Mouse (Mus musculus) urinary bladder, adult 18-20 months (tissue): ENCODE data around the gene Rubcnl.

Experiments
- DNase-seq, 2 experiments: peaks; one replicate each; pipeline ENCODE4 v3.0.0; 2022; ENCODE audit warnings: low spot score in 2 of 2, mixed read lengths in 2 of 2

The Rubcnl gene

DNA sequence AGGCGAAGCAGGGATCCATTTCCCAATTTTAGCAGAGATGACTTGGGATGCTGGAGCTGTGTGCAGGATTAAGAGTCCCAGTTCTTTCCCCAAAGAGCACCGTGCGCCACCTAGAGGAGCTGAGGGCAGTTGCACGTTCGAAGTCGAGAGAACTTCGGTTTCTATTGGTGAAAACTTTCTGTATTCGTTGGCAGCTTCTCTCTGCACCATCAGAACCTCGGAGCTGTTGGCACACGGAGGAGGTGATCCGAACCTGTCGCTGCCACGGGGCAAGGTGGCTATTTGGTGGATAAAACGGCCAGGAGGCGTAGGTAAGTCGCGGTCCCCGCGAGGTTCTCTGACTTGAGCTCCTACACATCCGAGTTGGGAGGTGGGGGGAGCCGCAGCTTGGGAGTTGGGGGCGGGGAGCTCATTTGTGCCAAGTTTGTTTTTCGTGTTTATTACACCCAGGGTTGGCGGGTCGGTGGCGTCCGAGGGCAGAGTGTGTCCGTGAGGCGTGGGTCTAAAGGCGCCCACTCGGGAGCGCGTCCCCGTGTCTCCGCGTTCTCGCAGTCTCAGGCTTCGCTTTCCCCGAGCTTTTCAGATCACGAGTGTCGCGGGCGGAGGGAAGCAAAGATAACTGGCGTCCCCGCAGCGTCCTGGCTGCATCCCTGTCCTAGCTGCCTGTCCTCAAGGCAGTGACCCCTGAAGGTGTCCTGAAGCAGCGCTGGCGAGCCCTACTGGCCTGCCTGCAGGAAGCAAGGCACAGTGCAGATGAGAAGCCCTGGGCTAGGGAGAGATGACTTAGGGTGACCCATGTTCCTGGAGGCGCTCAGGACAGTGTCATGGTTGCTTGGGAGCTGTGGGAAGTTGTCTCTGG, at the start of gene Rubcnl:
TSS of gene Rubcnl (plus strand) at position 172 of the 859 bp plus-strand sequence.
- peak; percentile 55 to 62 for DNase-seq

DNA sequence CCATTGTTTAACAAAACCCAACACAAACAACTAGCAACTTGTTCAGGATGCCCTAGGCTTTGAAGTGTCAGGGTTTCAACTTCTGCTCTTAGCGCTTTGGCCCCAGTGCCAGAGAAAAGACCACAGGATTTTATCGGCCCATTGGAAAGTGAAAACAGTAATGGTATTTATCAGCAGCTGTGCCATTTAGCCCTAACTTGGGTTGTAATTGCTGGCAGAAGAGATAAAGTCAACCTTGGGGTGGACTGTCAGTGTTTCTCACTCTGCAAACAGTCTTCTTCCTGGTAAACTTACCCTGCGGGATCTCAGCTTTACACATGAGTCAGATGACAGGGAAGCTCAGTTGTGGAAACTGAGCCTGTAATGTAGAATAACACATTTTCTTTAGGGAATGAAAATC, 43.6 kb upstream of the Rubcnl start:
- no peak for DNase-seq

DNA sequence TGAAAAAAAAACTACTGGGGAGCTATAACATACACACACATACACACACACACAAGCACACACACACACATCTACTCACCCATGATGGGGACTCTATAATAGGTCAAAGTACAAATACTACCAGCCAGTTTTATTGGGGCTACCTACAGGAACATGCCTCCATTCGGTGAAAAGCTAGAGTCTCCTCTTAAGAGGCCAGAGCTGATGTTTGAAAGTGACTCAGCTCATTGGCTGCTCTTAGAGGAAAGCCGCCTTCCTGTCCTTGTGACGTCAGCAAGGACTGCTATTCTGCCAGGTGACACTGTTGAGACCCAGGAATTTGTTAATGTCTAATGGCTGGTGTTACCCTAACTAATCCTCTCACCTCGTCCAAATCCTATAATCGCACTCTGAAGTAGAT, 43.1 kb upstream of the Rubcnl start:
- DNase-seq = no peak

DNA sequence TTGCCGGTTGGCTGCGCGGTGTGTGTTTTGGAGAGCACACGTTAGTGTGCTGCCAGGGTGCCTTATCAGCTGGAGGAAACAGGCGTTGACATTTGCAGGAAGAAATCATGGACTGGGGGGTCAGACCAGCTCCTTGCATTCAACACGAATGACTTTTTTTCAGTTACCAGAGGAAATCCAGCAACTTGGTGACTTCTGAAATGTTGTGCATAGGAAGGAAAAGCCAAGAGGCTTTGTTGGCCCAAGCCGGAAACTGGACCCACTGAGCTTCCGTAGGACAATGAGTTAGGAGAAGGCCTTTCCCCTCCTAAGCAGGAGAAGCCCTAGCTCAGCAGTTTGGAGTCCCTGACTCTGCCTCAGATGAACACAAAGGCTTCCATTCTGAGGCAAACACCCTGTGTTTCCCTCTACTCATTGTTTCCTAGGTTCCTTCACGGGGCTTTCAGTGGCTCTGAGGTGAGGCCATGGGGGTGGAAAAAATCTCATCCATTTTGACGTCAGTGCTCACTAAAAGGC, 41.6 kb upstream of the Rubcnl start:
- no peak for DNase-seq

DNA sequence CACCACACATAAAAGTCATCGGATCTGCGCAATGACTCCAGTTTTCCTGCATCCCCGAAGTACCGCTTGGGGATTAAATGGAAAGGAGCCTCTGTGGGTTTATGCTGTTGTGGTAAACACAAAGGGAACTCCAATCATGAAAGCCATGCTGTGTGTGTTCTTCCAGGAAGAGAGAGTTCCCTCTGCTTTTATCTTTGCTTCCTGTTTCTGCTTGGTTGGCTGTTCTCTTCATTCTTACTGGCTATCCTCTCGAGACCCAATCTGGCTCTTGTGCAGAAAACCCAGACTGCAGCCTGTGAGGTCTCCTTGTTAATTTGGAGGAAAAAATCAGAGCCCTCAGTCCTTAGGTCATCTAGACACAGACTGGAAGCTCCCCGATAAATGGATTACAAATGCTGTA, 38.9 kb upstream of the Rubcnl start:
- no peak for DNase-seq

DNA sequence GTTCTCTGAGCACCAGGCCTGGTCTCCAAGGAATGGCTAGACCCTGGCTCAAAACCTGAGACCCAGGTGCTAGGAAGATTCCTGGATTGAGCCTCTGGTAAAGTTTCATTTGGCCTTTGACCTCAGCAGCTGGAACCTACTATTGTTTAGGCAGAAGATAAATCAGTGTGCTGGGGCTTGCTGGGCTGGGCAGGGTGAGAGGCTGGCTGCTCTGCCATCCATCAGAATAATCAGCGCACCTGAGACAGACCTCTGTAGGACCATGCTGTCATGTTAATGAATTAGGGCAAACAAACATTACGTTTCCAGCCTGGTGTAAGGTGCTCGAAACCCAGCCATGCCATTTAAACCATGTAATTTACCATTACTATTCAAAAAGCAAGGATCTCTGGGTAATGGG, 34.8 kb upstream of the Rubcnl start:
- no peak for DNase-seq

DNA sequence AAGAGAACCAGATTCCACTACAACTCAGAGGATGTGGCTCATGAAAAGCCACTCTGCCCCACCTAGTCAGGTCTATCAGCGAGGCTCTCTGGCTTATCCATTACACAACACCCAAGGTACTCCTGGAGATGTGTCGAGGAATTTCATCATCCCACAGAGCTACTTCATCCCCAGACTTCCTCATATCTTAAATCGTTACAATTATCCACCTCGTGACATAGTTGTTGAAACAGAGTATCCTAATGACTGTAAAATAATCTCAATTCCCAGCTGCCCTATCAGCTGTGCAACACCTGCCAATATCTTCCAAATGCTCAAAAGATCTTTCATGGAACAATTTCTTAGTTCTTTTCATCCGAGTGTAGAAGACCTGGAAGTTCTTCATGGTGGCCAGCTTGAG, 32.7 kb upstream of the Rubcnl start:
- DNase-seq = no peak

DNA sequence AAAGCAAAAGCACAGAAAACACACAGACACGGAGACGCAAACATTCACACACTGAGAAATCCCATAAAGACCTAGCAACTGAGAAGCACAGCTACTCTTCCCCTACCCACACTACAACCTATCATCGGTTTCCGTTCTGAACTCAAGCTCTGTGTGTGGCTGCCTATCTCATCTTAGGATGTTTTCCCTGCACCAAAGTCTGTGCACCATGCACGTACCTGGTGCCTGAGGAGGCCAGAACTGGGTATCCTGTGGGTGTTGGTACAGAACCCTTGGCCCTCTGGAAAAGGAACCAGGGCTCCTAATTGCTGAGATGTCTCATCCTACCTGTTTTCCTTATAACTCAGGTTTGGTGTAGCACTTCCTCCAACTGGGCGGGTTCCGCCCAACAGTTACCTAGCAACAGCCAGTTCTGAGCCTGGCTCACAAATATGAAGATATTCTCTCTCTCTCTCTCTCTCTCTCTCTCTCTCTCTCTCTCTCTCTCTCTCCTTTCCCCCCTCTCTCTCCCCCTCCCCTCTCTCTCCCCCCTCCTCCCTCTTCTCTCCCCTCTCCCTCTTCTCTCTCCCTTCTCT, 30.9 kb upstream of the Rubcnl start:
- DNase-seq = no peak

DNA sequence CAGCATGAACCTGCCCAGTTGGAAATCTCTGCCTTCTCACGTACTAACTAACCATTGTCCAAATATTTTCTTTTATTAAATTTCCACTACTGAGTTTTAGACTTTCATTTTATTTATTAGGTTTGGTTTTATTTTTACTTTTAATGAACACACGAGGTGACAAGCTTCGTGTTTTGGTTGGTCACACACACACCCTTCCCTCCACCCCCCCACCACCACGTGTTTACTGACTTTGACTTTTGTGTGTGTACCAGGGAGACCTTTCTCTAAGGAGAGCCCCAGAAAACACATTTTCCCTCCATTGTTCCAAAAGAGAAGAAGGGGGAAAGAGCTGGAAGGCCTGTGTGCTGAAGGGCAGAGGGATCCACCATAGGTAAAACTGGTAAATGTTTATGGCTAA, 30.2 kb upstream of the Rubcnl start:
- no peak for DNase-seq

DNA sequence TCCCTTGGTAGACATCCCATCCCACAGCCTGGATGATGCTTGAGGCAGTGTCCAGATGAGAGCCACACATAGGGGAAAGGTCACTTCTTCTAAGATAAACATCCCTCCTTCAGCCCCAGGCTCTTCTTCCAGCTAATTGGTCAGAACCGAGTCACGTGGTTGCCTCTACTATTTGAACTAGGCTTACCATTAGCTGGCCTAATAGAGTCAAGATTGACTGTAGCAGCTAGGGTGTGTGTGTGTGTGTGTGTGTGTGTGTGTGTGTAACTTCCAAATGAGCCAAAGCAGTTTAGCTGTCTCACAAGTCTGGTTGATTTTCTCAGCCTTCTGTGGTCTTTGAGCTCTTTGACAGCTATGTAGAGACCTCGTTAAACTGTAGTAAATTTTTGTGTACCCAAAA, 29.3 kb upstream of the Rubcnl start:
- DNase-seq = no peak

DNA sequence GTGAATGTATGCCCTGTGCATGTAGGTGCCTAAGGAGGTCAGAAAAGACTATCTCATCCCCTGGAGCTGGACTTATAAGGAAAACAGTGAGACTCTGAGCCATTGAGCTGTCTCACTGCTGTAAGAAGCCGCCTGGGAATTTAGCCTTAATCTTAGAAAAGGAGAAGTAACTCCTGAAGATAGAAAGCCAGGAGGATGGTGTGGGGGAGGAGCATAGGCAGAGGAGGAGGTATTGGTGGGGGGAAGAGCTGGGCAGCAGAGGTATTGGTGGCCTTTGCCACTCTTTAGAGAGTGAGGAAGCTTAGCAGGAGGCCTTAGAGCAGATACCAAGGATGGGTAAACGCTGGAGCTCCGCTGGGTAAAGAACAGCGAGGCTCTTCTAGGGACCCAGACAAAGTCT, 26.5 kb upstream of the Rubcnl start:
- DNase-seq = no peak

DNA sequence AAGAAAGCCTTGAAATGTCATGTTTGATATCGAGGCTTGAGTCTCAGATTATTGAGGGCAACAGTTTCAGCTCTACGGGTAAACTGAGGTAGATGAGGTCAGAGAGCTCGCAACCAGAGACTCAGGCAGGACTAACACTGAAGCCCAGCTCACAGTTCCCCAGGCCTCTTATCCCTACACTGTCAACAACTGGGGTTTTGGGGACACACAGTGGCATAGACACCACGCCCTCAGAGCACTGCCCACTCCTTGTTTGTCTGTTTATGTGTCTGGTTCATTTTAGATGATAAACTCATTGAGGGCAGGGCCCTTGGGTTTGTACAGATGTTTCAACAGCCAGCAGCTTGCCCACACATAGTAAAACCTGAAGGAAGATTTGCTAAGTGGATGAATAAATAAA, 25.9 kb upstream of the Rubcnl start:
- no peak for DNase-seq

DNA sequence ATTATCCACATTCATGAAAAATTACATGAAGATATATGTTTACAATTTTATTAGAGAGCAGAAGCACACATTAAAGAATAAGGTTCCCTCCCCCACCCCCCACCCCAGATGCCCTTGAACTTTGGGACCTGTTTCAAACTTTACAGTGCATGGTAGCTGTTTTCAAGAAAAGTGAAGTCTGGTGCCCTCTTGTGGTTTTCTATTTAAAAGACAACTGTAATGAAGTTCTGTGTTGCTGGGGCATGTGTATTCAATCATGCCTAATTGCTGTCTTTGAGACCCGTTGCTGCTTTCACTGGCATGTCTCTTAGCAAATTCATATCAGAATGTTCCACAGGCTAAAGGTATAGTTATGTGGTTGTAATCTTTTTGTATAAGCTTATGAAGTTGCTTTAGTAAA, 25.3 kb upstream of the Rubcnl start:
- DNase-seq = no peak

DNA sequence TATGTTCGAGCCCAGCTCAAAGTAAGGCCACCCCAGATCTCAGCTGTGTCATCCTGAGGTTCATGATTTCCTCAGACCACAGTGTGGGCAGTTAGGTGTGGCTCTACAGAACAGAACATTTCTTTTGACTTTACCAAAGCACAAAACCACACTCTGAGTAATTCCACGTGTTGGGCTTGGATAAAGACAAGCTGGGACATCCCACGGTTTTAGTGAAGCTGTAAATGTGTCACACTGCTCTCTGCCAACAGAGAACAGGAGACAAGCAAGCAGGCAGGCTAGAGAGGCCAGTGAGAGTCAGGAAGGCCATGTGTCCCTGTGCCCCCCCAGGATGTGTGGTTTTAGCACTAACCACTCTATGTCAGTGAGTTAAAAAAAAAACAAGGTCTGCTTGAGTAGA, 19.3 kb upstream of the Rubcnl start:
- no peak for DNase-seq

DNA sequence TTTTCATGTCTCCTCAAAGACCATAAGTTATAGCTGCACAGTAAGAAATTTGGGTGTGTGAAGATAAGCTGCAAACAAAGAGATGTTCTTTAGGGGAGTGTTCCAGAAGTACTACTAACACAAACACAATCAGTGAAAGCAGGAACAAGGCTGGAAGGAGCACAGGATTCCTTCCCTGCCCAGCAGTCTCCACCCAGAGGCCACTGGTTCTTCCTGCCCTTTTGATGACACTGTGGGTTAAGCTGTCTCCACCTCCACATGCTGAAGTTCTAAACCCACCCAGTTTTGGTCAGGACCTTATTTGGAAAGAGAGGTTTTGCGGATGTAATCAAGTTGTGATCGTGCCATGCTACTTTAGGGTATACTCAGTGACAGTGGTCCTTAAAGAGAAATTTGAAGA, 18.8 kb upstream of the Rubcnl start:
- DNase-seq = no peak

DNA sequence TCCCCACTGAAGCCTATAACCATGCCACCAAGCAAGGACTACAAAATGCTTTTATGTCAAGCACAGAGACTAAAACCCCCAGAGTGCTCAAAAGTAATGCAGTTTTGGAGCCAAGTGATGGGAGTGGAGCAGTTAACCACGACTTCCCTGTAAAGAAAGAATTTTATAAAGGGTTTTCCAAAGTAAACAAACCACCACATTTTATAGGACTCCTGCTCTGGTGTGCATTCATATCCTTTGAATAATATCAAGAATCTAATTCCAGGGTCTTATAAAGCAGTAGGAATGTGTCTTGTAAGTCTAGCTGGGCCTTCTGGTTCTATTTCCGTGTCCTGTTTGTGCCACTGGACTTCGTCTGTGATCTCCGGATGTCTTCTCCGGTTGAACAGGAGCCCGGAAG, 14.5 kb upstream of the Rubcnl start:
- DNase-seq = no peak

DNA sequence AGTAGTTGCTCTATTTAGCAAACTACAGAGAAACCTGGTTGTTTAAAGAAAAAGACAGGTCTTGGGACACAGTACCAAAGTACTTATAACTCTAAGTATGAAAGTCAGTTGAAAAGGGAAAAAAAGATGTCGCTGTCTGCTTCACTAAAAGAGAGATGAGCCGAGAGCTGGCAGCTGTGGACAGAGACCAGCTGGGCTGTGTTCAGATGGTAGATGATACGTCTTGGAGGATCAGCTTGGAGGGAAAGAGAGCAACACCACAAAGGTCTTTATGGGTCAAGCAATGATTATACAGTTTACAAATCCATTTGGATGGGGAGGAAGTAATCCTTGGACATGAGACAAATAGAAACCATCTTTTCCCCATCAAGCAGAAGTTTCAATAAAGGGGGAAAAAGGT, 12.5 kb upstream of the Rubcnl start:
- DNase-seq = no peak

DNA sequence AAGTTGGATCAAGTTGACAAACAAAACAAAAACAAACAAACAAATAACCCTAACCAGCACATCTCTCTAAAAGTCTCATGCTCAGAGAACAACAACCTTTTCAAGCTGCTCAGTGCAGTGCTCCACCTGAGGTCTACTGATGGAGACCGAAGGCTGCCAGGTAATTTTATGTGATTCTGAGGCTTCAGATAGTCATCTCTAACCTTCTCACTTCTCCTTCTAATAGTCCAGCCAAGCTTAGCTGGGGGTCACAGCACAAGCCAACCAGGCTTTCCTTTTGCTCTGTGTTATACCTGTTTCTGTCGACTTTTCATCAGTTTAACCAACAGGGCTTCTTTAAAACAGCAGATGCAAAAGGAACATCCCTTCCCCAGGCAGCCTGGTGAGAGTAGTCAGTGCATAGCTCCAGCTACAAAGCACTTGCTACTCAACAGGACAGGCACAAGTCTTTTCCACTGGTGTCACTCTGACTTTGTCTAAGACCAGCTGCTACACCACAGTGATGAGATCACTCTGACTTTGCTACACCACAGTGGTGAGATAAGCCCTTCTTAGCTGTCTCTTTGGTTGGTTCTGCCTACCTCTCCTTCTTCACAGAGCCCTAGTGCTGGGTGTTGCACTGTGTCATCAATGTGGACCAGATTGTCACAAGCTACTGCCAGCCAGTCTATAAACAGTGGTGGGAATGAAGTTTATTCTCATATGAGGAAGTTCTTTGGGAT, 10.2 kb upstream of the Rubcnl start:
- DNase-seq = no peak

DNA sequence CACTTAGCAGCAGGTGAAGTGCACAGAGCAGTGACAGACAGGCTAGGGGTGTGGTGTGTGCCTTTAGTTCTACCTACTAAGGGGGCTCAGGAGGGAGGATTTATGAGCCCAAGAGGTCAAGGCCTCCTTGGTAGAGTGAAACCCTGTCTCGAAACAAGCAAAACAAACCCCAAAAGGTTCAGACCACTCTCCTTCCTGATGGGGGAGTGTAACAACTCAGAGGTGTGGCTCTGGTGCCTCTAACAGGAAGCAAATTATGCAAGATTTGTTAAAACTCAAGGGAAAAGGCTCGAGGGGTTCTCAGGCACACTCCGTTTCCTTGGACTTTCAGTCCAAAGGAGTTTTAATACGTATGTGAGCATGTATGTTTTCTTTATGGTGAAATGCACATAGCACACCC, 5.5 kb upstream of the Rubcnl start:
- no peak for DNase-seq

DNA sequence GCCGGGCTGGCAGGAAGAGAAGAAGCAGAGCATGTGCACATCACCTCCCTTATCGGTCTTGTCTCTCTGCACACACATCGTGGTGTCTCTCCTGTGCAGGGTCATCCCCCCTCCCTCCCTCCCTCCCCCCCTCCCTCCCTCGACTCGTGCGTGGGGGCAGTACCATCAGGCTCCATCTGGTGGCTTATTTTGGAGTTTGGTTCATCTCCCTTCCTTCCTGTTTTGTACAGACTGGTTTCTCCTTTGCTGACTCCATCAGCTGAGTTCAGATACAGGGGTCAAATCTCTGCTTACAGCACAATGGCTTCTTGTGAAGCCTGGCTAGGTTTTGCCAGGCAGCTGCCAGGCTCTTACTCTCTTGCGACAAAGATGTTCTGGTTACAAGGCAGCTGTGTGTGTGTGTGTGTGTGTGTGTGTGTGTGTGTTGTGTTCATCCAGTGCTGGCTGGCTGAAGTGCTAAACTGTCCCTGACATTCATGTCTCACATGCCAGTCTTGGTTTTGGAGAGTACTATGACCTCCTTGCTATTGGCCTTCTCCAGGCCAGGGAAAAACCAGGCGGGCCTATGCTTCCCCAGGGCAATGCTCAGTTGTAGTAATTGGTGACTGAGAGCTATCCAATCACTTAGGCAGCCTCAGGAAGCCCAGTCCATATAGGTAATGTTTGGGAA, 4.7 kb upstream of the Rubcnl start:
- no peak for DNase-seq

DNA sequence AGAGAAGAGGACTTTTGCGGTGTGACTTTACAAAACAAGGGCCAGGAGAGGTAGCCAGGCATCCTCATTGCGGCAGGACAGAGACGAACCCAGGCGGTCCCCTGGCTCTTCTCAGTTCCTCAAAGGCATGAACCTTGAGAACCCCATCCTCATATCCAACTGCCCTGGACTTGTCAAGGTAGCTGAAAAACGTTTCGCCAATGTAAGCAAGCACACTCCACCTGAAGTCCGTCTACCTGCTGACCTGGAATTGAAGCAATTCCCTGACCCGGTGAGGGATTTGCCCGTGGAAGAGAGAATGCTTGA, 841 bp downstream of the Rubcnl start:
- no peak for DNase-seq

DNA sequence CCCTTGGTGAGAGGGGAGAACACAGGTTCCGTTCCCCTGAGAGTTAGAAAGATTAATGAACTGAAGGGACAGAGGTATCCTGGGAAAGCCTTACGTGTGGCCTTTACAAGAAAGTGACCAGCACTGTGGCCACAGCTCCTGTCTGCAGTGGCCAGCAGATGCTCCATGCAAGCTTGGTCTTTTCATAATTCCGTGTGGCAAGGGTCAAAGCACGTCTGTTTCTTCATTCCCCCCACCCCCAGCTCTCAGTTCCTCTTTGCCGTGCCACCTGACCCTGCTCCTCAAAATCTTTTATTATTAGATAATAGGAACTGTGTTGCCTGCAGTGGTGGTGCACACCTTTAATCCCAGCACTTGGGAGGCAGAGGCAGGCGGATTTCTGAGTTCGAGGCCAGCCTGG, 1.4 kb downstream of the Rubcnl start:
- DNase-seq = no peak
